Mouse (Mus musculus): ENCODE data around the gene Slc25a27.

DNA sequence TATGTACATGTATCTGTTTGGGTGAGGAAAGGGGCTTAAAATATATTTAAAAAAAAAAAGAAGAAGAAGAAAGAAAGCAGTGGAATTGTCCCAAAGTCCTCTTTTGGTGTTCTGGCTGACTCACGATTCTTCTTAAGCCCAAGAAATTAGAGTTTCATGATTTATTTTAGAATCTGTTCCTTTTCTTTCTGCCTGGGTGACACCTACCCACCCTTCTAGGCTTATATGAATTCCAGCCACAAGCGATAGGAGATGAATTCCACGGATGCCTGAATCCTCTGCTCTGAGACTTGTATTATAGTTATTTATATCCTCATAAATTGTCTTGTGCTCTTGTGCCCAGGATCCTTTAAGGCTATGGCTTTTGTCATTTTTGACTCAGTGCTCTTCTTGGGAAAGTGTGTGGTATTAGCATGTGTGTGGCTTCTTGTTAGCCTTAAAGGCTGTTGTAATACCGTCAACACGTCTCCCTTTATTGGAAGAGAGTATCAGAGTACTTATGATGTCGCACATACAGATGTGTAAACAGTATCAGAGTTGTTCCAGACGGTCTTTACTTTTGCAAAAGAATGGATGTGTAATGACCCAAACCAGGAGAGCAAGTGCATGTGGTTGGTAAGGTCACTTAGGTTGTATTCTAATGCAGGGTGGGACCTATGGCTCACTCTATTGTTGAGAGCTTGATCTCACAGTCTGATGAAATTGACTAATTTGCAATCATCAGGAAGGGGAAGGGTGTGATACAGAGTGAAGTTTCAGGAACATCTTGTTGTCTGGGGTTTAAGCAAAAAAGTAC is 44.7 kb upstream of the Slc25a27 start:
- TF ChIP-seq CTCF (IDR thresholded peaks at IDR 0.05; ENCODE audit: borderline replicate concordance, extremely low read depth, insufficient read depth, insufficient read length): no peak
- TF ChIP-seq POLR2A (IDR thresholded peaks at IDR 0.05; ENCODE audit: borderline replicate concordance, extremely low read depth, insufficient read depth, insufficient read length, poor library complexity, severe bottlenecking): no peak

Measured in brain, embryonic 14.5 days (tissue).